Mouse (Mus musculus) fat pad, adult 2 months (tissue): ENCODE measurements around the gene Numa1.
"Not testable (repeated sequence)": the region's sequence is repeated elsewhere in the genome, so short reads cannot be mapped to it uniquely, and the experiment has no call there.

Source experiments
- DNase-seq: peaks from one replicate; pipeline ENCODE4 v3.0.0-alpha.2; 2011; ENCODE audit warnings: low read depth, low spot score; ENCODE audit errors: extremely low read depth

Numa1 gene

DNA sequence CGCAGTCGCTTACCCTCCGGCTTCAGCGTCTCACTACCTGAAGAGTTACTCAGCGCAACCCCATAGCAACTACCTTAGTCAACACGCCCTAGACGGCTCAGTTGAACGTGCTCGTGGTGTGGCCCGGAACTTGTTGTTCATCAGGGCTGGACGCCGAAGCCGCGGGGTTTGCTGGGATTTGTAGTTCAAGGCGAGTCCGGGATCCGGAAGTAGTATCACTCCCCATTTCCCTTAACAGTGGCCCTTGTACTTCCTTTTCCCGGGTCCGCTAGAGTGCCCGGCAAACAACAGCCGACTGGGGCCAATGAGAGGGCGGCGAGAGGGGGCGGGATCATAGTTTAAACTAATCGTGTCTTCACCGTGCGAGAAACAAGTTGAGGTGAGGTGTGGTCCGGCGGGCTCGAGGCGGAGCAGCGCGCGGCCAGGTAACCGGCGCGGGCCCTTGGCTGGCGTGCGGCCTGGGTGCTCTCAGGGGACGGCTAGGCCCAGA is at the start of gene Numa1, which contains the start of gene Lrrc51:
TSS of gene Numa1 (plus strand) at position 361 of the 490 bp plus-strand sequence.
TSS of gene Lrrc51 (minus strand) at position 145 of the 490 bp plus-strand sequence.
- DNase-seq: peak; percentile 93

DNA sequence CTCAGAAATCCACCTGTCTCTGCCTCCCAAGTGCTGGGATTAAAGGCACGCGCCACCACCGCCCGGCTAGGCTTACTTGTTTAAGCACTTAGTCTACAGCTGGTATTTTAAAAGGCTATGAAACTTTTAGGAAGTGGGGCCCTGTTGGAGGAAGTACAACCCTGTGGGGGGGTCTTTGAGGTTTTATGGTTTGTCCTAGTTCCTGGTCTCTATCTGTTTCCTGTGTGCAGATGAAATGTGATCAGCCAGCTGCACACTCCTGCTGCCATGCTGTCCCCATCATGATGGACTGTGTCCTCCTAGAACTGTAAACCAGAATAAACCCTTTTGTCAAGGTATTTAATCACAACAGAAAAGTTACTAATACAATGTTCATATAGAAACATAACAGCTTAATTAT is 49.8 kb upstream of the Numa1 start:
- no peak for DNase-seq

DNA sequence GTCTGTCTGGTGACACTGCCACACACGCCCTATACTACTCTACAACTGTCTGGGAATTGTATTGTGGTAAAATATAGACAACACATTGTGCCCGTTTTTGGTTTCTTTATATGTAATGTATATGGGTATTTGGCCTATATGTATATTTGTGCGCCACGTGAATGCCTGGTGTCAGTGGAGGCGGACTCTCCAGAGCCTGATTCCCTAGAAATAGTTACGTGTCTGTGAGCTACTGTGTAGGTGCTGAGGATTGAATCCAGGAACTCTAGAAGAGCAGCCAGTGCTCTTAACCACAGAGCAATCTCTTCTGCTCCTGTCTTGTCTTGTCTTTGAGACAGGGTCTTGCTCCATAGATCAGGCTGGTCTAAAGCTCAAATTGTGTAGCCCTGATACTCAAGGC is 47.6 kb upstream of the Numa1 start:
- DNase-seq: no peak

DNA sequence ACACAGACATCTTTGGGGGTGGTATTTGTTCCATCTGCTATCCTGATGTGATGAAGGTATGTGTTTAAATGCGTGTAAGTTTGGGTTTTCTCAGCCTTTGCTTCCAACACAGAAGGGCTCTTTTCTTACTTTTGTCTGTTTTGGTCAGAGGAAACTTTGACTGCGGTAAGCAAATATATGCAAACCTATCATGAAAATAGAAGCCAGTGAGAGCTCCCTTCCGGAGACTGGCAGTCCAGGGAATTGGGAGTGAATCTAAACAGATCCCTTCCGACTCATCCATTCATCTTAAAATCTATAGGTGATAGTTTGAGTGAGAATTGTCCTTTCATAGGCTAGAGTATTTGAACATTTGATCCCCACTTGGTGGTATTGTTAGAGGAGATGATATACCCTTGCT is 45.5 kb upstream of the Numa1 start:
- DNase-seq: no peak

DNA sequence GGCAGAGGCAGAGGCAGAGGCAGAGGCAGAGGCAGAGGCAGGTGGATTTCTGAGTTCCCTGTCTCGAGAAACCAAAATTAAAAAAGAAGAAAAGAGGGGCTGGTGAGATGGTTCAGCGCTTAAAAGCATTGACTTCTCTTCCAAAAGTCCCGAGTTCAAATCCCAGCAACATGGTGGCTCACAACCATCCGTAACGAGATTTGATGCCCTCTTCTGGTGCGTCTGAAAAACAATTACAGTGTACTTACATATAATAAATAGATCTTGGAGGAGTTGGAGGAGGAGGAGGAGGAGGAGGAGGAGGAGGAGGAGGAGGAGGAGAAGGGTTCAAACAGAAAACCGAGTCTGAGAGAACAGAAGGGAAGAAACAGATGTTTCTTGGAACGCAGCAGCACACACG is 38.2 kb upstream of the Numa1 start:
- no peak for DNase-seq

DNA sequence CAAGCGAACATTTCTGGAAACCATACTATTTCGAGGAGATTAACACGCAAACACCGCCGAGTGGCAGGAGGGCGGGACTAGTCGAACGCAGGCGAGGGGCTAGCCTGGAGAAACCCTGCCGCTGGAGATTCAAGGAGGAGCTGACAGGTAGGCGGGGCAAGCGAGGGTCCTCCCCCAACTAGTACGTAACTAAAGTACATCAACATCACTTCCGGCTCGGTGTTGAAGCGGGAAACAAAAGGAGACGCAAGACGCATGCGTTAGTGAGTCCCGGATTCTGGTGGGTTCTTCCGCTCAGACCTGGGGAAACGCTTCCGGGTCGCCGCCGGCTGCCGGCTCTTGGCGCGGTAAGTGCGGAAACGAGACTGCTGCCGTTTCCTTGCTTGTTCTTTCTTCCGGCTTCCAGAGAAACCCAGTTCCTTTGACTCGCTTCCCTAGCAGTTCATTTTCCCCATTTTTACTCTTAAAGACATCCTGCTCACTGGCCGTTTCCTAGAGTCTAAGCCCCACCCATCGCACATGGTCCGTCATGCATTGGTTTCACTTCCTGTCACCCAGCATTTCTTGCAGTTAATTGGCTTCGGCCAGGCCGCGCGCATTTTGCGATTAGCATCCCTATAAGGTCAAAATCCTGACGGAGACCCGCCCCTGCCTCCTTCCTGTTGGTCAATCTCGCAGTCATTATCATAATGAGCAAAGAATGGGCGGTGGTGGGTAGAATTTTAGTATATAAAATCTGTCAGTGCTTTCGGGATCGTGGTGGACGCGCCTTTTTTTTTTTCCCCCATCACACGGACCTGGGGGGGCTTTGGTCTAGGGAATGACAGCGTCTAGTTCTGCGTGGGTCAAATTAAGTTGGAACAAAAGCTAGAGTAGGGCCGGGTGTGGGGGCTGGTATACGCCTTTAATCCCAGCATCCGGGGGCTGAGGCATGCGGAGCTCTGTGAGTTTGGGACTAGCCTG is 37.5 kb upstream of the Numa1 start:
- peak; percentile 97 for DNase-seq

DNA sequence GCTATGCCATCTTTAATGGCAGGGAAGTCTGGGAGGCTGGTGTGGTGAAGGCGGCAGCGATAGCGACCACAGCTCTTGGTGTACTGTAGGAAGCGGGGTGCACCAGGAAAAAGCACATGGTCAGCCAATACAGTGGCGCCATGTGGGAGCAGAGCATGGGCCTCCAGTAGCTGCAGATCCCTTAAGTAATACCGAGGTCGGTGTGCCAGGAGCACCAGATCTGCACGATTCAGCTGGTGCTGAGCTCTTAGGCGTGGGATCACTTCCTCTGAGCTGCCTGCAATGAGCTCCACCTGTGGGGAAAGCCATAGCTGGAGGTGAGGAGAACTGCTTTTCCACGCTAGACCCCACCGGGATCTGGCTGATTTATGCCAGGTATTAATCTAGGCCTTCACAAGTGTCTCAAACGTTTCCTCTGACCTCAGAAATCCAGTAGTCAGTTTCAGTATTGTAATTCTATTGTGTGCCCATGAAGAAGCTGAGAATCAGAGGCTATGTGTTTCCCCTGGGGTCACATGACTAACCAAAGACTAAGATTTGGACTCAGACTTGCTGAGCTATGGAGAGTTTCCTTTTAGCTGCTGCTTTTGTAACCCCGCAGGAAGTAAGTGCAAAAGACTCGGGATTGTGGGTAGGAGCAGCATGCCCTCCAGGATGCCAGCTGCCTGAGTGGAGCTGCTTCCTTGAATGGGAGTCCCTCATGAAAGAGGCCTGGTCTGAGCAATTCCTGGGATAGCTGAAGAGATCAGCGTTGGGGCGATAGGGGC is 33.4 kb upstream of the Numa1 start:
- no peak for DNase-seq

DNA sequence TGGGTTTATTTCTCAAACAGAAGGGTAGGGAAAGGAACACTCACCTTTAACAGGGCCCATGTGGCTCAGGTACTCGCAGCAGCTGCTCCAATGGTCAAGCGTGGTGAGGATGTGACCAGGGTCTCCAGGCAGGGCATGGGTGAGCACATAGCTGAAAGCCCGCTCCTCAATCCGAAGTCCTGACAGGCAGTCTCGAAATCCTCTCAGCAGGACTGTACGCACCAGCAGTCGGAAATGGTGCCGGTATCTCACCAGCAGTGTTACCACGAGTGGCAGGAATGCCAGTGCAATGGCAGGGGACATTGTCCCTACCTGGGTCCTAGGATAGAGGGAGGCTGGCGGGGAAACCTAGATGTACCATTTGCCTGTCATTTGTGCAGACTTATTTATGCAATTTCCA is 31.9 kb upstream of the Numa1 start:
- no peak for DNase-seq

DNA sequence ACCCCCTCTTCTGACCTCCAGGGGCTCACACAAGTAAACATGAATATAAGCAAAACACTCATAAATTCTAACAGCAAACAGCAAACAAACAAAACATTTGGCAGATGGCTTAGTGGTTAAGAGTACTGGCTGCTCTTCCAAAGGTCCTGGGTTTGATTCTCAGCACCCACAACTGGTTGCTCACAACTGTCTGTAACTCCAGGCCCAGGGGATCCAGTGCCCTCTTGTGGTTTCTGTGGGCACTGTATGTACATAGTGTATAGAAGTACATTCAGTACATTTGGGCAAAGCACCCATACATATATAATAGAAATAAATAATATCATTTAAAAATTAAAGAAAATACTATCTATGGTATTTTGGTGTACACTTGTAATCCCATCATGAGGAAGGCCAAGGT is 31.1 kb upstream of the Numa1 start:
- DNase-seq: no peak

DNA sequence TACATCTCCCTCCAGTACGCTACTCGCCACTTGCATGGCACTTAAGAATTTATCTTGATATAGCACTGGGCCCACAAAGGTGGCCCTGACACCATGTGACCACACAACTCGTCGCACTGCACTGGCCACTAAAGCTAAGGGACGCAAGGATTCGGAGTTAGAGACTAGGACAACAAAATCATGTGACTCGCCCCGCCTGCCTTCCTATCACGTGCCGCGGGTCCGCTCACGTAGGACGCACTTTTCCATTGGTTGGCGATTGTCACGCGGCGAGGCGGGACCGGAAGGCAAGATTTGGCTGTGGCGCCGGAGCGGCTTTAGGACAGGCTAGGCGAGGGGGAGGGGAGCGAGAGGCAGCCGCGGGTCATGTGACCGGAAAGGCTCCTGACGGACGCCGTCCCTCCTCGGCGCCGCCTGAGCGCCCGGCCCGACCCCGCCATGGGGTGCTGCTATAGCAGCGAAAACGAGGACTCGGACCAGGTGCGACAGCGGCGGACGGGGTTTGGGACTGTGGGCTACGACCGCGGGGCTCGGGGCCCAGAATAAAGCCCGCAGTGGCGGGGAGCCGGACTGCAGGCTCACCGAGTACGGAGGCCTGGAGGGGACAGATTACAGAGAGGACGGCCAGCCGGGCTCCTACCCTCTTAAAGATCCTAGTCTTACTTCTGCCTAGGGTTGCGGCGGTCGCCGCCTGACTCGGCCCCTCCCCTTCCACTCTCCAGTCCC is 28.2 kb upstream of the Numa1 start, which contains the start of gene Lamtor1:
TSS of gene Lamtor1 (plus strand) at position 344 of the 726 bp plus-strand sequence.
- DNase-seq: peak; percentile 77

DNA sequence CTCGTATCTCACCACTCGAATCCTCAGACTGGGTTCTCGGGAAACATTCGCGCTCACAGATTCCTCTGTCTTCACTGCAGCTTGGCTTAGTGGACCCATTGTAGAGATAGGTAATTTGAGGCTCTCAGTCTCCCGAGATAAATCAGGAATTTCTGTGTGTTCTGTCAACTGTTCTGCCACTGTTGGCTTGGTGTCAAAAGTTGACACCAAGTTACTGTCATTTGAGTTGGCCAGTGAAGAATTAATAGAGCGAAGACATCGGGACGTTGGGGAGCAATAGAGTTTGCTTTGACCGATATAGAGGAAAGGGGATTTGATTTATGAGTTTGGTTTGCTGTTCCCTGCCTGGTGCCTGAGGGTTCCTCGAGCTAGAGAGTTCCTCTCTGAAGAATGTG is 27.6 kb upstream of the Numa1 start, which contains the start of gene Tomt:
TSS of gene Tomt (minus strand) at position 73 of the 395 bp plus-strand sequence.
- DNase-seq: no peak

DNA sequence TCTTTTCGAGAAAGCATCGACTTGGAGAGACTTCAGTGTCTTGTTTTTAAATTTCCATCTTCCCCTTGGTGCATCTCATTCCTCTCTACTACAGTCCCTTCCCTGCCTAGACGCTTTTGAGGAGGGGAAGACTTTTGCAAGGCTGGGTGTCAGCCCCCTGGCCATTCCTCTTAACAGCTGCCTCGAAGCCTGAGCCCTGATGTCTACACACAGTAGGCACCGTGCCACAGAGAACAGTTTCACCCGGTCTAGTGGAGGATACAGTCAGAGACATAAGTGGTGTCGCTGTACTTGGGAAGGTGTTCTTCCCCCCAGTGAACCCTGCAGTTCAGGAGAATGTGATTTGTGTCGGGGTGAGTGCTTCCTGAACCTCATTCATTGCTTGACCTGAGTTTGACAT is 27.2 kb upstream of the Numa1 start:
- DNase-seq: no peak

DNA sequence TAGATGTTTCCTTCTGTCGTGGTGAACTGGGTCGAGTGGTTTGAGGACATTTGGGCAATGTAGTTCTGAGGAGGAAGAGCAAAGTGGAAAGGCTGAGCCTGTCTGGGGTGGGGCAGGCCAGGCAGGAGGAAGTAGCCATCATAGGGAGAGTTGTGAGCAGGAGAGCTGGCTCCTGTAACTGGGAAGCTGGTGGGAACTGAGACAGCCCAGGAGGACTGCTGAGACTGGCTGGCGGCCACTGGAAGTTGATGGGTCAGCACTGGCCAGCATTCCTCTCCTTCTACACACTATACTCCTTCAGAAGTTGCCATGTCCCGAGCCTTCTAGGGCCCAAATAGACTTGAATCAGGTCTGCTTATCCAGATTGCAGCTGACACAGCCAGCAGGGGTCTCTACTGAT is 25.5 kb upstream of the Numa1 start:
- DNase-seq: no peak

DNA sequence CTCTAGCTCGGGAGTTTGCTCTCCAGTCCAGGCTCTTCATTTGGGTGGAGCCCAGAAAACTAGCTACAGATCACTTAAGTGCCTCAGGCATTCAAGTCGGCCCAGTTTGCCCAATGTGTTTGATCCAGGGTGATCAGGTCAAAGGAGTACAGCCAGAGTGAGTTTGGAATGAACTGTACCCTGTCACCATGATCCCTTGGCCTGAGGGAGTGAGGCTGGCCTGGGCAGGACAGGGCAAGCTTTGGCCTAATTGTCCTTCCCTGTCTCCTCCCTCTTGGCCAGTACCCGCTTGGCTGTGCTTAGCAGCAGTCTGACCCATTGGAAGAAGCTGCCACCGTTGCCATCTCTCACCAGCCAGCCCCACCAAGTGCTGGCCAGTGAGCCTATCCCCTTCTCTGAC is 23.8 kb upstream of the Numa1 start:
- DNase-seq: peak; percentile 91

DNA sequence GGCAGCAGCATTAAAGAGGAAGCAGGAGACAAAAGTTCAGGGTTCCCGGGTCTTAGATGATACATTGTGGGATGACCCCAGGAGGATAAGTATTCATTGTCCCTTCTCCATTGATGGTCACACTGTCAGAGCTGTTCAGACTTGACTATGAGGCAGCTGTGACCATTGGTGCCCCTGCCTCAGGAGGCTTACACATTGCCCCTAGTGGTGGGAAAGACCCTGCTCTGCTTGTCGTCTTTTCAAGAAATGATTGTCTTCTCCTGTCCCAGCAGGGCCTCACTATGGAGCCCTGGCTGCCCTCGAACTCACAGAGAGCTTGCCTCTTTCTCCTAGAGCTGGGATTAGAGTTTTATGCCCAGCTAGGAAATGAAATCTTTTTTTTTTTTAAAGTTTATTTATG is 21.9 kb upstream of the Numa1 start:
- DNase-seq: no peak

DNA sequence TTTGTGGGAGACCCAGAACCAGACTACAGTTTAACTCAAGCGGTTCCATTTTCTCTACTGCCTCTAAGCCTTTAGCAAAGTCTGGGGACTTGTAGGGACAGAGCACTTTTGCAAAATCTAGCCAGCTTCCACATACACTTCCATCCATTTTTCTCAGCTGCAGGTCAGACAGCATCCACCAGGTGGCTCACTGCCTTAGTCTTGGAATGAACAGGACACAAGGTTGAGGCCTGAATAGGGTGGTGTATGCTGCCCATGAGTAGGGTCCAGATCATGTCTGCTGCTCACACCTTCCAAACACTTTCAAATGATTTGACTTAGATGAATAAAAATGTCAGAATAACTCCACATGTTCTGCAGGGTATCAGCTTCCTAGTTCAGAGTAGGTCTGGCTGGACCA is 15.8 kb upstream of the Numa1 start:
- DNase-seq: no peak

DNA sequence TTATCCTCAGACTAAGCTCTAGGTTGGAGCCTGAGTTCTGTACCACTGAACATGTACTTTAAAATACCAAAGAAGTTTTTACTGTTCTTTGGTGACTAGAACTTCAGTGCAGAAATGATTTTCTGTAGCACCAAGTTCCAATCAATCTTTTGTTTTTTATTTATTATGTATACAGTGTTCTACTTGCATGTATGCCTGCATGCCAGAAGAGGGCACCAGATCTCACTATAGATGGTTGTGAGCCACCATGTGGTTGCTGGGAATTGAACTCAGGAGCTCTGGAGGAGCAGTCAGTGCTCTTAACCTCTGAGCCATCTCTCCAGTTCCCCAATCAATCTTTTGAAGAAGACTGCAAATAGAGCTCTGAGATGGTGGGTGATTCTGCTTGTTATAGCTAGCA is 8.0 kb upstream of the Numa1 start:
- DNase-seq: not testable (repeated sequence)

DNA sequence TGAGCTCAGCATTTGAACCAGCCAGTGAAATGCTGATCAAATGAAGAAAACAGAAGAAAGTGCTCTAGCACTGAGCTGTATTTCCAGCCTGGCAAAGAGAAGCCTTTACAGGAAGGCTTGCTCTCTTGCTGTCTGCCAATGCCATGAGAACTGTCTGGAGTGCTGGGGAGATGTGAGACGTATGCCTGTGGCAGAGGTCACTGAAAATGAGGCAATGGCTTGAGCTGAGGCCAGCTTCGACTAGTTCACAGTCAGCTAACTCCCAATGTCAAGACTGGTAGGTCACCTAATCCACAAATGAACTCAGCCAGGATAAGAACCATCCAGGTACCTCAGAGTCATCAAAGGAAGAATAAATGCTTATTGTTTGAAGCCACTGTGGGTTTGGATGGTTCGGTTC is 5.8 kb upstream of the Numa1 start:
- no peak for DNase-seq

DNA sequence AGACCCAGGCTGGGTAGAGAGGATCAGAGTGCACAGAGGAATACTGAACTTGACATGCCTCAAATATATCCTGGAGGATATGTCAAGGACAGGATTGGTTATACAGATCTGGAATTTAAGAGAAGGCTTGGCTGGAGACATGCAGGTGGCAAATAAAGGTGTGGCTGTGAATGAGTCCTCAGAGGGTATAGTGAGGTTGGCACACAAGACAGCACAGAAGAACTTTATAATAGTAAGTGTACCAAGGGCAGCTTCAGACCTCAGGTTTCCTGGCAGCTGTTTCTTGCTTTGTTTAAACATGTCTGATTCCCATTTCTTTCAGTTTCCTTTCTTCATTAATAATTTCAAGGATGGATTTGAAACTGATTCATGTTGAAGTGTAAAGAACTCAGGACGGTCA is 1.4 kb upstream of the Numa1 start:
- DNase-seq: no peak

DNA sequence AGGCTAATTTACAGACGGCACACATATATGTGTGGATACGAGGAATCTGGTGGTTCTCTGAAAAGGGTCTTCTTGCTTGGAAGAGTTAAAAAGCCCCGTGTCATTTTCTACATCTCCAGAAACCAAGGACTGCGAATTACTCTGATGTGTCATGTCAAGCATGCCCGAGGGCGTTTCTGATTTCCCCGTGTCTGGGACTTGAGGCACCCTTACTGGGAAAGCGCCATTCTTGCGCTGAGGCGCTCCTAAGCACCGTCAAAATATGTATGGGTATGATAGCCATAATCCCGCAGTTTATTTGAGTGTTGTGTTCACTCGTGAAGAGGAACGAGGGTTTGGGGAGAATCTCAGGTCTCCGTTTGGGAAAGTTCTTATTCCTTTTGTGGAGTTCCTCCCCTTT is 611 bp upstream of the Numa1 start:
- no peak for DNase-seq

DNA sequence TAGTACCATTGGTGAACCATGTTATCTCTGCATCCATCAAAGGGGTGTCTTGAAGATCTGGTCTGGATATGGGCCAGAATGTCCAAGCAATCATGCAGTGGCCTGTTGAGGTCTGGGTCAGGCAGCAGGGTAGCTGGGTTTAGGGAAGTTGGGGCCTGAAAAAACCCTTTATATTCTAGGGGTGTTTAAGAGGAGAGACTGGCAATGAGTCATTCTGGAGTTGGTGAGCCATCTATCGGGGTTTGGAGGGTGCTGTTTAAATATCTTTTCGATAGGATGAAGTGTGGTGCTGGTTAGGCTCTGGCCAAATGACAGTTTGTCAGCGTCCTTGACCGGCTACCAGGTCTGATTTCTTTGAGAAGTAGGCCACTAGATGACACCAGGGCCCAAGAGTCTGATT is 2.0 kb downstream of the Numa1 start:
- no peak for DNase-seq
